Mouse (Mus musculus) MEL (cell line): ENCODE results near the gene Hmox2. TPM values are rescaled to one million over a fixed set of nuclear protein-coding genes. Genes with fewer than 3 reads are reported as not detected.

Source experiments
- DNase-seq: peaks from one replicate; pipeline ENCODE4 v3.0.0; 2011; ENCODE audit warnings: low read depth, low spot score
- H3K27ac ChIP-seq: 2 replicates; pipeline ENCODE4 v1.5.1; 2012; ENCODE audit warnings: low read depth, mild to moderate bottlenecking, control low read depth, low read length, moderate library complexity; ENCODE audit not compliant: control insufficient read depth
- H3K27me3 ChIP-seq, 2 experiments: fragments of 150-350 bp in 1 of 2; sonication (generic) in 1 of 2; 2 replicates each; pipeline ENCODE4 v1.6.1; 2012; ENCODE audit warnings: low read length in 2 of 2, mild to moderate bottlenecking in 2 of 2, improper control_type of control experiment in 1 of 2, moderate library complexity in 1 of 2; ENCODE audit not compliant: insufficient read depth in 2 of 2, control insufficient read depth in 1 of 2
- H3K36me3 ChIP-seq, 2 experiments: 2 replicates each; pipeline ENCODE4 v1.6.1; 2012 to 2014; ENCODE audit warnings: low read length in 2 of 2, improper control_type of control experiment in 1 of 2, inconsistent platforms in 1 of 2, mild to moderate bottlenecking in 1 of 2; ENCODE audit not compliant: insufficient read depth in 2 of 2, control insufficient read depth in 1 of 2
- H3K4me1 ChIP-seq, 2 experiments: fragments of 150-350 bp in 1 of 2; sonication (generic) in 1 of 2; 2 replicates each; pipeline ENCODE4 v1.6.1; 2012; ENCODE audit warnings: low read length in 2 of 2, improper control_type of control experiment in 1 of 2, mild to moderate bottlenecking in 1 of 2; ENCODE audit not compliant: insufficient read depth in 2 of 2, control insufficient read depth in 1 of 2
- H3K4me3 ChIP-seq, 2 experiments: fragments of 150-350 bp in 1 of 2; sonication (generic) in 1 of 2; 2 replicates each; pipeline ENCODE4 v1.5.1; 2012; ENCODE audit warnings: low read depth in 2 of 2, low read length in 2 of 2, mild to moderate bottlenecking in 2 of 2, moderate library complexity in 2 of 2, control low read depth in 1 of 2, improper control_type of control experiment in 1 of 2; ENCODE audit not compliant: control insufficient read depth in 1 of 2, insufficient read depth in 1 of 2
- H3K79me2 ChIP-seq: 2 replicates; pipeline ENCODE4 v1.6.1; 2012; ENCODE audit warnings: mild to moderate bottlenecking, low read length, moderate library complexity; ENCODE audit not compliant: control insufficient read depth, poor library complexity, insufficient read depth
- H3K9ac ChIP-seq: 2 replicates; pipeline ENCODE4 v1.6.1; 2012; ENCODE audit warnings: low read depth, mild to moderate bottlenecking, control low read depth, low read length, moderate library complexity; ENCODE audit not compliant: control insufficient read depth, poor library complexity, severe bottlenecking
- H3K9me3 ChIP-seq: fragments of 150-350 bp; sonication (generic); replicated peaks from 2 replicates; pipeline ENCODE4 v1.6.1; 2012; ENCODE audit warnings: mild to moderate bottlenecking, low read length, improper control_type of control experiment, moderate library complexity; ENCODE audit not compliant: insufficient read depth
- CHD1 ChIP-seq: IDR thresholded peaks from 2 replicates; pipeline ENCODE4 v1.6.1; 2012; ENCODE audit warnings: low read depth, mild to moderate bottlenecking, inconsistent platforms, low read length, improper control_type of control experiment
- CTCF ChIP-seq, 3 experiments: IDR thresholded peaks in 2 of 3; conservative IDR thresholded peaks in 1 of 3; 2 replicates each; pipeline ENCODE4 v1.5.1; 2011 to 2012; ENCODE audit warnings: low read length in 3 of 3, low read depth in 2 of 3, mild to moderate bottlenecking in 2 of 3, improper control_type of control experiment in 1 of 3, inconsistent platforms in 1 of 3, mixed read lengths in 1 of 3, moderate library complexity in 1 of 3; ENCODE audit not compliant: control insufficient read depth in 1 of 3, insufficient read depth in 1 of 3, poor library complexity in 1 of 3, severe bottlenecking in 1 of 3
- E2F4 ChIP-seq: IDR thresholded peaks from 2 replicates; pipeline ENCODE4 v1.6.1; 2011; ENCODE audit warnings: low read depth, low read length, improper control_type of control experiment, borderline replicate concordance
- ETS1 ChIP-seq: IDR thresholded peaks from 2 replicates; pipeline ENCODE4 v1.6.1; 2012; ENCODE audit warnings: low read depth, mild to moderate bottlenecking, inconsistent platforms, low read length, improper control_type of control experiment, moderate library complexity
- HCFC1 ChIP-seq: IDR thresholded peaks from 2 replicates; pipeline ENCODE4 v1.6.1; 2012; ENCODE audit warnings: low read depth, mild to moderate bottlenecking, inconsistent platforms, low read length, improper control_type of control experiment, moderate library complexity
- JUND ChIP-seq: IDR thresholded peaks from 2 replicates; pipeline ENCODE4 v1.6.1; 2011; ENCODE audit warnings: low read depth, mild to moderate bottlenecking, improper control_type of control experiment, low read length
- MAX ChIP-seq: IDR thresholded peaks from 2 replicates; pipeline ENCODE4 v1.6.1; 2011; ENCODE audit warnings: low read length, improper control_type of control experiment
- MAZ ChIP-seq: IDR thresholded peaks from 2 replicates; pipeline ENCODE4 v1.6.1; 2012; ENCODE audit warnings: low read depth, mild to moderate bottlenecking, inconsistent platforms, low read length, improper control_type of control experiment
- POLR2A ChIP-seq, 2 experiments: IDR thresholded peaks; 2 replicates each; pipeline ENCODE4 v1.6.1; 2011 to 2012; ENCODE audit warnings: low read length in 2 of 2, mild to moderate bottlenecking in 2 of 2, control low read depth in 1 of 2, improper control_type of control experiment in 1 of 2, low read depth in 1 of 2, moderate library complexity in 1 of 2; ENCODE audit not compliant: control insufficient read depth in 1 of 2, insufficient read depth in 1 of 2, poor library complexity in 1 of 2
- POLR2AphosphoS2 ChIP-seq: IDR thresholded peaks from 2 replicates; pipeline ENCODE4 v1.6.1; 2011; ENCODE audit warnings: low read length, improper control_type of control experiment
- RAD21 ChIP-seq: IDR thresholded peaks from 2 replicates; pipeline ENCODE4 v1.6.1; 2011; ENCODE audit warnings: mild to moderate bottlenecking, low read depth, low read length, improper control_type of control experiment
- RCOR1 ChIP-seq: IDR thresholded peaks from 2 replicates; pipeline ENCODE4 v1.6.1; 2012; ENCODE audit warnings: low read depth, mild to moderate bottlenecking, inconsistent platforms, low read length, improper control_type of control experiment
- SIN3A ChIP-seq: IDR thresholded peaks from 2 replicates; pipeline ENCODE4 v1.6.1; 2012; ENCODE audit warnings: low read length, improper control_type of control experiment, inconsistent platforms
- SMC3 ChIP-seq: IDR thresholded peaks from 2 replicates; pipeline ENCODE4 v1.6.1; 2011; ENCODE audit warnings: low read depth, low read length, improper control_type of control experiment
- TCF12 ChIP-seq: IDR thresholded peaks from 2 replicates; pipeline ENCODE4 v1.6.1; 2014; ENCODE audit warnings: low read depth, mild to moderate bottlenecking, inconsistent platforms, low read length, improper control_type of control experiment, moderate library complexity
- UBTF ChIP-seq: IDR thresholded peaks from 2 replicates; pipeline ENCODE4 v1.6.1; 2012; ENCODE audit warnings: low read depth, mild to moderate bottlenecking, inconsistent platforms, low read length, improper control_type of control experiment, moderate library complexity, borderline replicate concordance; ENCODE audit not compliant: insufficient read depth
- ZC3H11A ChIP-seq: IDR thresholded peaks from 2 replicates; pipeline ENCODE4 v1.6.1; 2012; ENCODE audit warnings: low read depth, mild to moderate bottlenecking, inconsistent platforms, low read length, improper control_type of control experiment
- ZMIZ1 ChIP-seq: IDR thresholded peaks from 2 replicates; pipeline ENCODE4 v1.6.1; 2012; ENCODE audit warnings: low read depth, mild to moderate bottlenecking, inconsistent platforms, low read length, improper control_type of control experiment, moderate library complexity
- polyA plus RNA-seq, 2 experiments: library from polyadenylated mRNA; stranded (reverse) in 1 of 2; unstranded in 1 of 2; fragments of >175 nt in 1 of 2; fragments of >200 nt in 1 of 2; gene quantifications; 2 replicates each; pipeline versions ENCODE4 v1.2.1 to v1.2.4; 2012; ENCODE audit warnings: low replicate concordance in 2 of 2, low read depth in 1 of 2; ENCODE audit not compliant: insufficient read length in 2 of 2, insufficient read depth in 1 of 2, missing spikeins in 1 of 2
- total RNA-seq: library from RNA; depleted of rRNA; stranded (reverse); fragments of 300-350 nt; gene quantifications from 2 replicates; pipeline ENCODE4 v1.2.3, GENCODE M21; 2012

Hmox2 gene
- total and polyA plus RNA-seq, 3 experiments: 41.5 to 75.0 TPM; not detected in 1

DNA sequence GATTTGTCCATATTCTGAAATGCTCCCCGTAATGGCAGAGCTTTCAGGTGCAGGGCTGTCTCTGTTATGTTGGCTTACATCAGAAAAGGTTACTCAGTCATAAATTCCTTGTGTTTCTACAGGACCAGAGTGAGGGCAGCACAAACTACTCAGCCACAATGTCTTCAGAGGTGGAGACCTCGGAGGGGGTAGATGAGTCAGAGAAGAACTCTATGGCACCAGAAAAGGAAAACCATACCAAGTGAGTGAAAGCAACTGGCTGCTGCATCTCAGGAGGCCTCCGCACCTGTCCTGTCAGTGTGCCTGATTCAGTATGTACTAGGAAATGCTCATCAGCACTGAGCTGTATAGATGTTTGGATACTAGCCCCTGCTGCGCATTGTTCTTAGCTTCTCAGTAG is 36.3 kb downstream of the Hmox2 start:
- Histone ChIP-seq H3K9me3 (no peaks in the 10 kb centered on the region), H3K4me3 (no peak overlapping the region), H3K27ac (no peak overlapping the region), H3K27me3 (no peaks in the 10 kb centered on the region), H3K4me1 (no peaks in the 10 kb centered on the region; a peak in 1 of 4 replicates), H3K36me3 (peaks cover 0 to 5% of the 10 kb centered on the region in 2 experiments; a peak in 2 of 4 replicates), H3K79me2 (peaks cover 1% of the 10 kb centered on the region; the same call in 1 of the 2 replicates), H3K9ac (no peak overlapping the region)
- no peak for DNase-seq
- TF ChIP-seq HCFC1 (no peak), UBTF (no peak), POLR2A (IDR thresholded peaks at IDR 0.05; ENCODE audit: control insufficient read depth in 1 of 2, insufficient read depth in 1 of 2, low read depth in 1 of 2, low read length in 2 of 2, poor library complexity in 1 of 2) (no peak), TCF12 (no peak), ZMIZ1 (no peak), E2F4 (no peak), CHD1 (no peak), JUND (no peak), MAZ (no peak), POLR2AphosphoS2 (no peak), SIN3A (no peak), RCOR1 (no peak)

DNA sequence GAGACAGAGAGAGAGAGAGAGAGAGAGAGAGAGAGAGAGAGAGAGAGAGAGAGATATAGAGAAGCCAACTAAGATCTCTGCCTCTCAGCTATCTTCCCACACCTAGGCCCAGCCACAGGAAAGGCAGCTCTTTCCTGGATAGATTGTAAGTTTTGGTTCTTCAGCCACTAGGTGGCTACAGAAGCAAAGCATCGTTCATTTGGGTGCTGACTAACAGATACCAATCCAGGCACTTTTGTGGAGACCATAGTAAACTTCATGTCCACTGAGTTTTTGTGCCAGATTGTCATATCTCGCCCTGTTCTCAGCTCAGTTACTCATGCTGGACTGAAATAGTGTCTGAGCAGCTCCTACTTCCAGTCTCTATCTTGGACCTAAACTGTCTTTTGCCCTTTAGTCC is 37.1 kb downstream of the Hmox2 start:
- Histone ChIP-seq H3K36me3 (peaks cover 0 to 5% of the 10 kb centered on the region in 2 experiments; a peak in 2 of 4 replicates), H3K4me3 (no peak overlapping the region)

More for the DNA sequence above, 37.1 kb downstream of the Hmox2 start:
- Histone ChIP-seq H3K79me2 (no peaks in the 10 kb centered on the region), H3K27me3 (no peaks in the 10 kb centered on the region), H3K9ac (no peak overlapping the region), H3K4me1 (no peaks in the 10 kb centered on the region; a peak in 1 of 4 replicates), H3K9me3 (no peaks in the 10 kb centered on the region), H3K27ac (no peak overlapping the region)
- TF ChIP-seq SMC3: peak; percentile 75
- TF ChIP-seq RAD21: peak; percentile 62
- TF ChIP-seq POLR2AphosphoS2: 0 out of 2 replicates have a peak, but pooled peaks have one; percentile 35
- TF ChIP-seq ETS1: no peak
- TF ChIP-seq ZC3H11A: peak; percentile 29
- TF ChIP-seq CHD1: no peak
- 0 out of 2 replicates have a peak, but pooled peaks have one; percentile 22 for TF ChIP-seq MAX
- TF ChIP-seq SIN3A: peak; percentile 52; the same call in 1 of the 2 replicates
- TF ChIP-seq CTCF (IDR thresholded peaks at IDR 0.05 in 2 of 3, conservative IDR thresholded peaks at IDR 0.05 in 1 of 3; ENCODE audit: control insufficient read depth in 1 of 3, insufficient read depth in 1 of 3, low read depth in 2 of 3, low read length in 3 of 3, poor library complexity in 1 of 3, severe bottlenecking in 1 of 3): peak; percentile 13 to 71 (median 45); a peak in 4 of 6 replicates
- peak; percentile 73 for DNase-seq
